Mouse (Mus musculus) kidney, adult 9 months (tissue): ENCODE results near the gene Ccdc18.
"Not testable (repeated sequence)": the region's sequence is repeated elsewhere in the genome, so short reads cannot be mapped to it uniquely, and the experiment has no call there.

ENCODE experiments used
- DNase-seq: peaks from one replicate; pipeline ENCODE4 v3.0.0; 2022

The Ccdc18 gene

DNA sequence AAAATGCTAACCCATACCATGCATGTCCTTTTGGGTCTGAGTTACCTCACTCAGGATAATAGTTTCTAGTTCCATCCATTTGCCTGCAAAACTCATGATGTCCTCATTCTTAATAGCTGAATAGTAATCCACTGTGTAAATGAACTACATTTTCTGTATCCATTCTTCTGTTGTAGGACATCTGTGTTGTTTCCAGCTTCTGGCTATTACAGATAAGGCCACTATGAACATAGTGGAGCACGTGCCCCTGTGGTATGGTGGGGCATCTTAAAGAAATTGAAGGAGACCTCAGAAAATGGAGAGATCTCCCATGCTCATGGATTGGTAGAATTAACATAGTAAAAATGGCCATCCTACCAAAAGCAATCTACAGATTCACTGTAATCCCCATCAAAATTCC is 131.1 kb downstream of the Ccdc18 start:
- DNase-seq, result not testable (repeated sequence)

DNA sequence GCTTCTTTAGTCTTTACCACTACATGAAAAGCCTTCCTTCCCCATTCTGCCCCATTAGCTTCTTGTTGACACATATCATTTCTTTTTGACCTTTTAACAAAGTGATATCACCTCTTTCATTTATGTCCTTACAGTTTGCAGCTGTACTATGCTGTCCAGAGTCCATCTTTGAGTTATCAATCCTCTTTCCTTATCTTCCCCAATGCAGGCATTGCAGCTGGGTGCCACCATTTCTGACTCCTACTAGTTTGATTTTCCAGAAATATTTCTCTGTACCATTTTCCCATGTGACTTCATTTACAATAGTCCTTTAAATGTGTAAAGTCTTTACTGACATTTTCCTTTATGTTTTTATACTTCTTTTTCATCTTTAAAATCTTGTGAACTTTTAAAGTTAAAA is 134.3 kb downstream of the Ccdc18 start:
- DNase-seq, result no peak

GRCm38 (mm10) chr5:108268127-108269062 is 135.7 kb downstream of the Ccdc18 start, which contains the start of gene Dr1:
Gene Dr1 (plus strand): TSS chr5:108268897.
- DNase-seq, result peak; percentile 82

- DNase-seq, result peak; percentile 20
Observed at GRCm38 (mm10) chr5:108269063-108269810, 136.6 kb downstream of the Ccdc18 start.

GRCm38 (mm10) chr5:108269811-108270151 is 137.1 kb downstream of the Ccdc18 start:
- no peak for DNase-seq

GRCm38 (mm10) chr5:108270415-108270814 is 137.7 kb downstream of the Ccdc18 start:
- DNase-seq, result no peak

GRCm38 (mm10) chr5:108271345-108271744 is 138.7 kb downstream of the Ccdc18 start:
- not testable (repeated sequence) for DNase-seq
